Mouse (Mus musculus): ENCODE results near the gene 1700008O03Rik.

GRCm38 (mm10) chr7:44427666-44428065, 42.0 kb upstream of the 1700008O03Rik start:
- TF ChIP-seq CTCF (IDR thresholded peaks at IDR 0.05; ENCODE audit: control insufficient read depth, insufficient read depth, insufficient replicate concordance, low read depth, low read length) (no peak), POLR2A (IDR thresholded peaks at IDR 0.05; ENCODE audit: control insufficient read depth, low read depth, low read length) (no peak)
